Mouse (Mus musculus): ENCODE measurements around the gene Sgpp2. TPM values are rescaled to one million over a fixed set of nuclear protein-coding genes. Genes with fewer than 3 reads are reported as not detected.

The Sgpp2 gene
- polyA plus RNA-seq, 1 experiment from 2014 or later: 2.5 TPM

GRCm38 (mm10) chr1:78373836-78374235 is 63.7 kb downstream of the Sgpp2 start:
- 0 out of 2 replicates have a peak, but pooled peaks cover 3% of the 10 kb centered on the region for H3K4me1 ChIP-seq
- no peak overlapping the region for H3K27ac ChIP-seq
- H3K4me3 ChIP-seq: no peak overlapping the region
- no peak overlapping the region for H3K9ac ChIP-seq
- 0 out of 2 replicates have a peak, but pooled peaks cover 11% of the 10 kb centered on the region for H3K9me3 ChIP-seq (replicated peaks)
- H3K27me3 ChIP-seq: no peaks in the 10 kb centered on the region
- 88% methylated on average over 5 of the region's 5 CpGs for WGBS
- H3K4me2 ChIP-seq (replicated peaks): no peak overlapping the region
- no peak for ATAC-seq (ENCODE audit: low FRiP score)
- no peaks in the 10 kb centered on the region for H3K36me3 ChIP-seq

GRCm38 (mm10) chr1:78375058-78375457 is 64.9 kb downstream of the Sgpp2 start:
- Histone ChIP-seq H3K36me3 (no peaks in the 10 kb centered on the region), H3K9me3 (replicated peaks) (0 out of 2 replicates have a peak, but pooled peaks cover 11% of the 10 kb centered on the region), H3K27ac (no peak overlapping the region), H3K9ac (no peak overlapping the region), H3K4me3 (no peak overlapping the region), H3K27me3 (no peaks in the 10 kb centered on the region), H3K4me1 (0 out of 2 replicates have a peak, but pooled peaks cover 3% of the 10 kb centered on the region), H3K4me2 (replicated peaks) (no peak overlapping the region)
- WGBS: 91% methylated on average over 3 of the region's 3 CpGs
- ATAC-seq (ENCODE audit: low FRiP score): no peak

- H3K9me3 ChIP-seq (replicated peaks): no peaks in the 10 kb centered on the region
- ATAC-seq (ENCODE audit: low FRiP score): no peak
- WGBS: 88% methylated on average over 4 of the region's 4 CpGs
- H3K27me3 ChIP-seq: no peaks in the 10 kb centered on the region
- H3K4me3 ChIP-seq: no peak overlapping the region
- H3K4me1 ChIP-seq: no peaks in the 10 kb centered on the region
- H3K9ac ChIP-seq: no peak overlapping the region
- no peak overlapping the region for H3K27ac ChIP-seq
- no peak overlapping the region for H3K4me2 ChIP-seq (replicated peaks)
- H3K36me3 ChIP-seq: no peaks in the 10 kb centered on the region
Observed at GRCm38 (mm10) chr1:78380950-78381349, 70.8 kb downstream of the Sgpp2 start.

DNA sequence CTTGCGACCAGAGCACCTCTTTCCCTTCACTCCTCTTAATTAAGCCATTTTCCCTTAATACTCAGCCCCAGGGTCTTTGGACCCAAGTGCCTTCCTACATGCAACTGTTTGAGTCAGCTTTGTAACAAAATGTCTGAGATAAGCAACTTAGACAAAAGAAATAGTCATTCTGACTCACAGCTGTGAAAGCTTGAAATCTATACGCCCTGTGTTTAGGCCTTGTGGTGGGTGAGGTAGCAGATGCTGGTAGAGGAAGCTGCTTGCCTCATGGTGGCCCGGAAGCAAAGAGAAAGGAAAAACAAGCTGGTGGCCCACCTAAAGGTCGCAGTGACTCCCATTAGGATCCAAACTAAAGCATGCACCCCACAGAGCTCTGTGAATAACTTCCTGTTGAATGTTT is 77.7 kb downstream of the Sgpp2 start:
- H3K4me2 ChIP-seq (replicated peaks): no peak overlapping the region
- H3K27me3 ChIP-seq: no peaks in the 10 kb centered on the region
- ATAC-seq (ENCODE audit: low FRiP score): no peak
- no peak overlapping the region for H3K27ac ChIP-seq
- no peak overlapping the region for H3K9ac ChIP-seq
- H3K4me3 ChIP-seq: no peak overlapping the region
- no peaks in the 10 kb centered on the region for H3K9me3 ChIP-seq (replicated peaks)
- 50% methylated on average over 4 of the region's 4 CpGs for WGBS
- H3K36me3 ChIP-seq: no peaks in the 10 kb centered on the region
- peaks cover 3% of the 10 kb centered on the region; the same call in 1 of the 2 replicates for H3K4me1 ChIP-seq

DNA sequence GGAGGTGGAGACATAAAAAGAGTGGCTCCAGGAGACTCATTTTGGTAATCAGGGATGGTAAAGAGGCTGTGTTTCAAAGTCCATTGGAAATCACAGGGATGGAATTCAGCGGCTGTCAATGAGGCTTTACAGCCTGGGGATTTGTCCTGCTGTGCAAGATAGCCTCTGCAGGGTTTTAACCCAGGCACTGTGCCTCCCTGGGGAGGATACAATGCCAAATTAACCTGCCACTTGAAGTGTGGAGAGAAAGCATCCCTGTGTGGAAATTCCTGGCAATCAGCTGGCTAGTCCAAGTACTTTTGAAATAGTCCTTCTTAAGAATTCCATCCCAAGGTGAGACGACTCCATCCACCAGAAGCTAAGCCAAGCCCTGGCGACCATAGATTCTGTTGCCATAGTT is 78.7 kb downstream of the Sgpp2 start:
- Histone ChIP-seq H3K27me3 (no peaks in the 10 kb centered on the region), H3K4me3 (no peak overlapping the region), H3K36me3 (no peaks in the 10 kb centered on the region), H3K9ac (no peak overlapping the region), H3K27ac (no peak overlapping the region), H3K4me2 (replicated peaks) (no peak overlapping the region), H3K9me3 (replicated peaks) (no peaks in the 10 kb centered on the region), H3K4me1 (peaks cover 3% of the 10 kb centered on the region; the same call in 1 of the 2 replicates)
- WGBS: 13% methylated on average over 3 of the region's 3 CpGs
- no peak for ATAC-seq (ENCODE audit: low FRiP score)

GRCm38 (mm10) chr1:78395191-78395735 is 85.1 kb downstream of the Sgpp2 start:
- no peak for ATAC-seq (ENCODE audit: low FRiP score)
- H3K9ac ChIP-seq: no peak overlapping the region
- H3K27me3 ChIP-seq: 0 out of 2 replicates have a peak, but pooled peaks cover 5% of the 10 kb centered on the region
- H3K4me3 ChIP-seq: no peak overlapping the region
- H3K4me2 ChIP-seq (replicated peaks): no peak overlapping the region
- no peaks in the 10 kb centered on the region for H3K9me3 ChIP-seq (replicated peaks)
- H3K27ac ChIP-seq: no peak overlapping the region
- no peaks in the 10 kb centered on the region for H3K36me3 ChIP-seq
- 67% methylated on average over 8 of the region's 8 CpGs for WGBS
- peaks cover 10% of the 10 kb centered on the region for H3K4me1 ChIP-seq

DNA sequence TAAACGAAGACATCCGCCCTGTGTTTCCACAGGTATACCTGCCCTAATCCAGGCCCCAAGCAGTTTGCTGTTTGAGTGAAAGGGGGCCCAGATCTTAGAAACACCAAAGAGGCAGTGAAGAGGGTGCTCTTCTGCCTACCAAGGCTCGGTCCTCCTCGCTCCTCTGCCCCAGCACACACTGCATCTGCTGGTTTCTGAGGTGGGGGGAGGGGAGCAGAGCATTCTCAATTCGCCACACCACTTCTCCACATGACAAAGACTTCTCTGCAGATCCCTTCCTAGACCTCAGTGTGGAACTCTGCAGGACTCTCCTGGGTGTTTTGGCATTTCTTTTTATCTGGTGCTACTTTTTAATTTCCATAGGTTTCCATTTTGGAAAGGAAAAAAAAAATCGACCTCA is 85.6 kb downstream of the Sgpp2 start:
- Histone ChIP-seq H3K36me3 (no peaks in the 10 kb centered on the region), H3K27ac (no peak overlapping the region), H3K4me2 (replicated peaks) (no peak overlapping the region), H3K9me3 (replicated peaks) (no peaks in the 10 kb centered on the region), H3K4me1 (peaks cover 10% of the 10 kb centered on the region), H3K9ac (no peak overlapping the region), H3K4me3 (no peak overlapping the region), H3K27me3 (0 out of 2 replicates have a peak, but pooled peaks cover 5% of the 10 kb centered on the region)
- ATAC-seq (ENCODE audit: low FRiP score): peak; percentile 63
- 28% methylated on average over 6 of the region's 6 CpGs for WGBS

DNA sequence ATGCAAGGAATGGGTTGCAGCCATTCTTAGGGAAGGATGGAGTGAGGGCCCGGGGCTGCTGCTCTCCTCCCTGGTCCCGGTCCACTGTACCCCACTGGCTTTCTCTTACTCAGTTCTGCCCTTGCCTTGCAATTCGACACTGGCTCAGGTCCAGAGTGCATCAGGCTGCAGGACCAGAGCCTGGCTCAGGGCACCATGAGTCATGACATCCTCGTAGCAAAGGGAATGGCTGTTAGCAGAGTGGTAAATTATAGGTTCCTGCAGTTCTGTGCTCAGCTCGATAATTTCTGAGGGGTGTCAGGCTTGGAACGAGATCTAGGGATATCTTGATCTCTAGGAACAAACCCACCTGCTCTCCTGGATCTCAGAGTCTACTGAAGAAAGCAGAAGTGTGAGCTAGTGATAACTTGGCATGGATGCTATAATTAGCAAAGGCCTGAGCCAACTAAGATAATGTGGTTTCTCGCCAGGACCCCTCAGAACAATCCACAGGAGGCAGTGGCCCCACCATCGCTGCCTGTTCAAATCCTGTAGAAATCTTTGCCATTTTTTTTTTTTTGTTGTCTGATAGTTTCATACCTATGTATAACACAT is 86.3 kb downstream of the Sgpp2 start:
- no peak overlapping the region for H3K4me2 ChIP-seq (replicated peaks)
- 0 out of 2 replicates have a peak, but pooled peaks cover 5% of the 10 kb centered on the region for H3K27me3 ChIP-seq
- no peaks in the 10 kb centered on the region for H3K36me3 ChIP-seq
- H3K4me1 ChIP-seq: peaks cover 10% of the 10 kb centered on the region
- no peak overlapping the region for H3K27ac ChIP-seq
- H3K9me3 ChIP-seq (replicated peaks): no peaks in the 10 kb centered on the region
- no peak overlapping the region for H3K4me3 ChIP-seq
- WGBS: 43% methylated on average over 8 of the region's 8 CpGs
- no peak for ATAC-seq (ENCODE audit: low FRiP score)
- no peak overlapping the region for H3K9ac ChIP-seq

DNA sequence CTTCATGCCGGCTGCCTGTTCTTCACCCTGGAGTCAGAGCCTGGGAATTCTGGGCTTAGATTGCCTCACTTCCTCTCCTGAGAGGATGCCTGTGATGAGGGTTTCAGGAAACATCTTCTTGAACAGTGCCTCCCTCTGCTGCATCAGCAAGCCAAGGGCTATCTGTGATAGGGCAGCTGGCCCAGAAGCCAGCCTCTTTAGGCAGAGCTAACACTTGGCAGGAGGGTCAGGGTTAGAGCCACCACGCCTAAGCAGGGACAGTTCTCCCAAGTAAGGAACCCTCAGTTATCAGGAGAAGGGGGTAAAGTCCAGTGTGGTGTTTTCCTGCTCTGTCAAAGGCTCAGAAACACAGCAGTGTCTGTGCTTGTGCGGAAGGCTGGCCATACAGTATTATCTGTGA is 89.6 kb downstream of the Sgpp2 start:
- H3K9me3 ChIP-seq (replicated peaks): no peaks in the 10 kb centered on the region
- 91% methylated on average over 3 of the region's 3 CpGs for WGBS
- H3K4me3 ChIP-seq: no peak overlapping the region
- ATAC-seq (ENCODE audit: low FRiP score): no peak
- no peak overlapping the region for H3K9ac ChIP-seq
- H3K36me3 ChIP-seq: no peaks in the 10 kb centered on the region
- H3K27me3 ChIP-seq: 0 out of 2 replicates have a peak, but pooled peaks cover 5% of the 10 kb centered on the region
- peaks cover 10% of the 10 kb centered on the region for H3K4me1 ChIP-seq
- H3K27ac ChIP-seq: no peak overlapping the region
- H3K4me2 ChIP-seq (replicated peaks): no peak overlapping the region

DNA sequence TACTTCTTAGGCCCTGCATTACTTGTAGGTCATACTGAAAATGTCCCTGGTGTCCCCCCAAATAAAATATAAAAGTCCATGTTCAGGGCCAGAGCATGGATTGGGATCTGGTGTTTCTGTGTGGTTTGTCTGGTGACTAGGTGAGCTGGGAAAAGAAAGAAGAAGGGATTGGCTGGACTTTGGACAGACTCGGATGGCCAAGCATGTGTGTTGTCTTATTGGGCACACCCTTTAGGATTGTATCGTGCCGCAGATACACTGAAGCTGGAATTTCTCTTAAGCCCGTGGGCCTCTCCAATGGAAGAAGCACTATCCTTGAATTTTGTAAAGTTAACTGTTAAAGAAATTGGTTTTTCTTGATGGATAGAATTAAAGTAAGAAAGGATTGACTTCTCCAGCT is 91.3 kb downstream of the Sgpp2 start:
- ATAC-seq (ENCODE audit: low FRiP score): no peak
- WGBS: 98% methylated on average over 4 of the region's 4 CpGs

DNA sequence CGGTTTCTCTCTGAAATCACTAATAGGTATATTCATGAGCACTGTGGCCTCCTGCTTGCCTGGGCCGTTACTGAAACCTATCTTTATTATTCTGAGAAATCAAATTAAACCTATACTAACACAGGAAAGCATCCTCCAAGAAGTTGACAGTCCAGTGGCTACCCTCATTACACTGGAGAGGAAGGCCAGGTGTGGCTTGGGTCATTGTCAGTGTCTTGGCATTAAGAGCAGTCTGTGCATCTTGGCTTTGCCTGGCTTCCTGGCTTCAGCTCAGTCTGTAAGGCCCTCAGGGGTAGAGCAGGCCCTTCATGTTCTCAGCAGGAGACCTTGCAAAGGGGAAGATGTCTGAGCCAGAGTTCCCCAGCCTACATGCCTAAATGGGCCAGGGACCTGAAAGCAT is 99.3 kb downstream of the Sgpp2 start:
- ATAC-seq (ENCODE audit: low FRiP score): no peak
- no peak overlapping the region for H3K9ac ChIP-seq
- no peaks in the 10 kb centered on the region for H3K9me3 ChIP-seq (replicated peaks)
- no peak overlapping the region for H3K4me3 ChIP-seq
- H3K4me1 ChIP-seq: no peaks in the 10 kb centered on the region; the same call in 1 of the 2 replicates
- WGBS: 91% methylated on average over 2 of the region's 2 CpGs
- no peak overlapping the region for H3K4me2 ChIP-seq (replicated peaks)
- H3K36me3 ChIP-seq: no peaks in the 10 kb centered on the region
- no peaks in the 10 kb centered on the region for H3K27me3 ChIP-seq
- H3K27ac ChIP-seq: no peak overlapping the region

More for the DNA sequence above, 91.3 kb downstream of the Sgpp2 start:
- Histone ChIP-seq H3K4me2 (replicated peaks) (no peak overlapping the region), H3K9ac (no peak overlapping the region), H3K4me3 (no peak overlapping the region), H3K27ac (no peak overlapping the region), H3K27me3 (0 out of 2 replicates have a peak, but pooled peaks cover 5% of the 10 kb centered on the region), H3K9me3 (replicated peaks) (no peaks in the 10 kb centered on the region), H3K4me1 (peaks cover under 1% of the 10 kb centered on the region; the same call in 1 of the 2 replicates), H3K36me3 (no peaks in the 10 kb centered on the region)

DNA sequence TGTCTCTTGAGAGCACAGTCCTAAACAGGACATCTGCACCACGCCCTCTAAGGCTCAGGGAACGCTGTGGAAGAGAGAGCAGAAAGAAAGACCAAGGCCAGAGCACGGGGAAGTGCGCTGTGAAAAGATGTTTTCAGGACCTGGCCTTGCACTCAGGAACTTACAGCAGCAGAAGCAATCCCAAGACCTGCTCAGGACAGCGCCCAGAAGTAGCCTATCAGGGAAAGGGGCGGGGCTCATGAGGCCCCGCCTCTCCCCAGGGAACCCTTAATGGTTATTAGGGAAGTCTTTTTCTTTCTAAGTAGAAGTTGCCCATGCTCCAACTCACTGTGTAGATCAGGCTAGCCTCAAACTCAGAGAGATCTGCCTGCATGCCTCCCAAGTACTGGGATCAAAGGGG is 102.5 kb downstream of the Sgpp2 start:
- no peak for ATAC-seq (ENCODE audit: low FRiP score)
- Histone ChIP-seq H3K9ac (no peak overlapping the region), H3K4me1 (no peaks in the 10 kb centered on the region; the same call in 1 of the 2 replicates), H3K36me3 (peaks cover 6% of the 10 kb centered on the region; the same call in 1 of the 2 replicates), H3K27ac (no peak overlapping the region), H3K4me3 (no peak overlapping the region), H3K27me3 (no peaks in the 10 kb centered on the region), H3K9me3 (replicated peaks) (no peaks in the 10 kb centered on the region), H3K4me2 (replicated peaks) (no peak overlapping the region)
- 32% methylated on average over 7 of the region's 7 CpGs for WGBS

DNA sequence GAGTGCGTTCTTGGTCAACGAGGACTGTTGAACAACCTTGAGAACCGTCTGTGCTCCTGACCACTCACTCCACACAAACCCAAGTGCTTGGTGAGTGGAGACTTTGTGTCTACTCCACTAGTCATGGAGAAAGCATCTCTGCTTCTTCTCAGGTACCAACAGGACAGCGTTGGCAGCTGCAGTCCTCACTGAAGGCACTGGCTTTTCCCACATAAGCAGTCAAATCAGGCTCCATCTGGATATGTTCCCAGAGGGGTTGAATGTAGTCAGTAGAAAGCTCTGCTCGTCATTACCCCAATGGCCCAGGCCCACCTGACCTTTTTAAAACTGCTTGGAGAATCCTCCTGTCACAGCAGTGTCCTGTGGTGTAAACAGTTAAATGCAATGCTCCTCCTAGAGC is 104.3 kb downstream of the Sgpp2 start:
- Histone ChIP-seq H3K4me1 (no peaks in the 10 kb centered on the region; the same call in 1 of the 2 replicates), H3K27ac (no peak overlapping the region), H3K36me3 (peaks cover 7% of the 10 kb centered on the region; the same call in 1 of the 2 replicates), H3K27me3 (no peaks in the 10 kb centered on the region), H3K4me2 (replicated peaks) (no peak overlapping the region), H3K4me3 (no peak overlapping the region), H3K9ac (no peak overlapping the region), H3K9me3 (replicated peaks) (no peaks in the 10 kb centered on the region)
- 87% methylated on average over 5 of the region's 5 CpGs for WGBS
- no peak for ATAC-seq (ENCODE audit: low FRiP score)
